Mouse (Mus musculus) hindbrain, embryonic 11.5 days (tissue): ENCODE results near the gene Dpy19l1. TPM values are rescaled to one million over a fixed set of nuclear protein-coding genes. Genes with fewer than 3 reads are reported as not detected.

Experiments
- ATAC-seq: fragments of 200-750 bp; cut with Nextera tagmentation; 2 replicates; pipeline ENCODE4 v1.8.0; 2017; ENCODE audit warnings: mild to moderate bottlenecking, moderate TSS enrichment, moderate library complexity; ENCODE audit not compliant: low FRiP score
- DNase-seq: peaks from one replicate; pipeline ENCODE4 v3.0.0-alpha.2; 2015; ENCODE audit warnings: low spot score
- H3K27ac ChIP-seq: fragments of 300-500 bp; sonication (generic); 2 replicates; pipeline ENCODE4 v1.5.1; 2014; ENCODE audit warnings: mild to moderate bottlenecking, low read depth, low read length
- H3K27me3 ChIP-seq: fragments of 300-500 bp; sonication (generic); 2 replicates; pipeline ENCODE4 v1.6.1; 2014; ENCODE audit warnings: mild to moderate bottlenecking, low read length, moderate library complexity, mixed read lengths; ENCODE audit not compliant: control insufficient read depth, insufficient read depth
- H3K36me3 ChIP-seq: fragments of 300-500 bp; sonication (generic); 2 replicates; pipeline ENCODE4 v1.6.1; 2014; ENCODE audit warnings: mild to moderate bottlenecking, low read length, moderate library complexity, mixed read lengths; ENCODE audit not compliant: control insufficient read depth, insufficient read depth
- H3K4me1 ChIP-seq: fragments of 300-500 bp; sonication (generic); replicated peaks from 2 replicates; pipeline ENCODE4 v1.6.1; 2014; ENCODE audit warnings: low read length, mixed read lengths; ENCODE audit not compliant: control insufficient read depth, insufficient read depth
- H3K4me2 ChIP-seq: fragments of 300-500 bp; sonication (generic); replicated peaks from 2 replicates; pipeline ENCODE4 v1.6.1; 2014; ENCODE audit warnings: mild to moderate bottlenecking, low read depth, low read length
- H3K4me3 ChIP-seq: fragments of 300-500 bp; sonication (generic); 2 replicates; pipeline ENCODE4 v1.5.1; 2014; ENCODE audit warnings: low read depth, low read length
- H3K9ac ChIP-seq: fragments of 300-500 bp; sonication (generic); 2 replicates; pipeline ENCODE4 v1.6.1; 2014; ENCODE audit warnings: low read depth, low read length
- H3K9me3 ChIP-seq: fragments of 300-500 bp; sonication (generic); 2 replicates; pipeline ENCODE4 v1.6.1; 2016; ENCODE audit warnings: low read length; ENCODE audit not compliant: control insufficient read depth
- WGBS: fragments of 180-500 bp; shearing (Covaris S2); extraction: QIAGEN DNeasy Blood & Tissue Kit; methylation state at CpG from one replicate; pipeline ENCODE4 v1.1.7; 2014; 5-methylcytosine and 5-hydroxymethylcytosine counted together
- polyA plus RNA-seq: library from polyadenylated mRNA; unstranded; fragments of >200 nt; fragmentation: Nextera tagmentation; extraction: Ambion mirVana; gene quantifications from 2 replicates; pipeline ENCODE4 v1.2.1, GENCODE M21; 2014

Dpy19l1 gene
- polyA plus RNA-seq, 1 experiment from 2014 or later, result 14.7 TPM

- Histone ChIP-seq H3K9ac (no peak overlapping the region), H3K4me1 (no peaks in the 10 kb centered on the region), H3K4me3 (no peak overlapping the region), H3K27me3 (no peaks in the 10 kb centered on the region), H3K27ac (no peak overlapping the region), H3K4me2 (no peak overlapping the region), H3K36me3 (no peaks in the 10 kb centered on the region), H3K9me3 (no peaks in the 10 kb centered on the region)
- no peak for DNase-seq
- ATAC-seq, result no peak
- 95% methylated on average over 4 of the region's 4 CpGs for WGBS
Observed at GRCm38 (mm10) chr9:24420144-24420543, 82.8 kb downstream of the Dpy19l1 start.

GRCm38 (mm10) chr9:24418281-24418680 lies 84.7 kb downstream of the Dpy19l1 start:
- DNase-seq (no peak), ATAC-seq (no peak)
- H3K27ac ChIP-seq, result no peak overlapping the region
- H3K36me3 ChIP-seq, result no peaks in the 10 kb centered on the region
- H3K4me2 ChIP-seq, result no peak overlapping the region
- H3K4me3 ChIP-seq, result no peak overlapping the region
- no peaks in the 10 kb centered on the region for H3K27me3 ChIP-seq
- no peak overlapping the region for H3K9ac ChIP-seq
- 90% methylated on average over 5 of the region's 5 CpGs for WGBS
- H3K9me3 ChIP-seq, result no peaks in the 10 kb centered on the region
- H3K4me1 ChIP-seq, result no peaks in the 10 kb centered on the region

- no peaks in the 10 kb centered on the region for H3K4me1 ChIP-seq
- no peaks in the 10 kb centered on the region for H3K27me3 ChIP-seq
- ATAC-seq, result no peak
- H3K4me3 ChIP-seq, result no peak overlapping the region
- H3K4me2 ChIP-seq, result no peak overlapping the region
- H3K9me3 ChIP-seq, result no peaks in the 10 kb centered on the region
- H3K36me3 ChIP-seq, result no peaks in the 10 kb centered on the region
- no peak for DNase-seq
- 94% methylated on average over 8 of the region's 8 CpGs for WGBS
- H3K27ac ChIP-seq, result no peak overlapping the region
- H3K9ac ChIP-seq, result no peak overlapping the region
Observed at GRCm38 (mm10) chr9:24411483-24411882, 91.5 kb downstream of the Dpy19l1 start.

GRCm38 (mm10) chr9:24410439-24410838 lies 92.5 kb downstream of the Dpy19l1 start:
- no peaks in the 10 kb centered on the region for H3K4me1 ChIP-seq
- no peak overlapping the region for H3K9ac ChIP-seq
- no peaks in the 10 kb centered on the region for H3K36me3 ChIP-seq
- H3K4me2 ChIP-seq, result no peak overlapping the region
- H3K27me3 ChIP-seq, result no peaks in the 10 kb centered on the region
- WGBS, result 87% methylated on average over 1 of the region's 1 CpGs
- no peak overlapping the region for H3K27ac ChIP-seq
- DNase-seq (no peak), ATAC-seq (no peak)
- no peak overlapping the region for H3K4me3 ChIP-seq
- H3K9me3 ChIP-seq, result no peaks in the 10 kb centered on the region

GRCm38 (mm10) chr9:24407992-24408391 lies 94.9 kb downstream of the Dpy19l1 start:
- no peak overlapping the region for H3K27ac ChIP-seq
- H3K9ac ChIP-seq, result no peak overlapping the region
- no peaks in the 10 kb centered on the region for H3K27me3 ChIP-seq
- H3K4me2 ChIP-seq, result no peak overlapping the region
- 69% methylated on average over 3 of the region's 3 CpGs for WGBS
- no peak overlapping the region for H3K4me3 ChIP-seq
- H3K36me3 ChIP-seq, result no peaks in the 10 kb centered on the region
- DNase-seq (no peak), ATAC-seq (no peak)
- H3K9me3 ChIP-seq, result no peaks in the 10 kb centered on the region
- H3K4me1 ChIP-seq, result no peaks in the 10 kb centered on the region

GRCm38 (mm10) chr9:24394146-24394545 lies 108.8 kb downstream of the Dpy19l1 start:
- no peak overlapping the region for H3K9ac ChIP-seq
- DNase-seq (no peak), ATAC-seq (no peak)
- WGBS, result 71% methylated on average over 3 of the region's 3 CpGs
- H3K27me3 ChIP-seq, result no peaks in the 10 kb centered on the region
- H3K36me3 ChIP-seq, result no peaks in the 10 kb centered on the region
- no peaks in the 10 kb centered on the region for H3K9me3 ChIP-seq
- H3K4me1 ChIP-seq, result no peaks in the 10 kb centered on the region
- no peak overlapping the region for H3K27ac ChIP-seq
- H3K4me3 ChIP-seq, result no peak overlapping the region
- H3K4me2 ChIP-seq, result no peak overlapping the region

GRCm38 (mm10) chr9:24390807-24391370 lies 112.1 kb downstream of the Dpy19l1 start:
- H3K4me2 ChIP-seq, result no peak overlapping the region
- no peak overlapping the region for H3K4me3 ChIP-seq
- no peak overlapping the region for H3K9ac ChIP-seq
- no peak overlapping the region for H3K27ac ChIP-seq
- DNase-seq (no peak), ATAC-seq (no peak)
- no peaks in the 10 kb centered on the region for H3K36me3 ChIP-seq
- no peaks in the 10 kb centered on the region for H3K9me3 ChIP-seq
- no peaks in the 10 kb centered on the region for H3K4me1 ChIP-seq
- 91% methylated on average over 8 of the region's 8 CpGs for WGBS
- no peaks in the 10 kb centered on the region for H3K27me3 ChIP-seq

GRCm38 (mm10) chr9:24387230-24387629 lies 115.7 kb downstream of the Dpy19l1 start:
- H3K9me3 ChIP-seq, result no peaks in the 10 kb centered on the region
- no peak overlapping the region for H3K4me3 ChIP-seq
- H3K27me3 ChIP-seq, result no peaks in the 10 kb centered on the region
- H3K36me3 ChIP-seq, result no peaks in the 10 kb centered on the region
- no peak for ATAC-seq
- no peak overlapping the region for H3K4me2 ChIP-seq
- no peak for DNase-seq
- H3K27ac ChIP-seq, result no peak overlapping the region
- H3K4me1 ChIP-seq, result no peaks in the 10 kb centered on the region
- no peak overlapping the region for H3K9ac ChIP-seq

GRCm38 (mm10) chr9:24379321-24379720 lies 123.6 kb downstream of the Dpy19l1 start:
- Histone ChIP-seq H3K4me3 (no peak overlapping the region), H3K27ac (0 out of 2 replicates have a peak overlapping the region, but pooled peaks have one; percentile 31), H3K9me3 (no peaks in the 10 kb centered on the region), H3K27me3 (no peaks in the 10 kb centered on the region), H3K4me1 (no peaks in the 10 kb centered on the region), H3K4me2 (no peak overlapping the region), H3K9ac (no peak overlapping the region), H3K36me3 (no peaks in the 10 kb centered on the region)
- DNase-seq, result peak; percentile 31
- ATAC-seq, result peak; percentile 84
- WGBS, result 31% methylated on average over 3 of the region's 3 CpGs
